Mouse (Mus musculus) intestine, embryonic 14.5 days (tissue): ENCODE measurements around the gene Slit3. TPM values are rescaled to one million over a fixed set of nuclear protein-coding genes. Genes with fewer than 3 reads are reported as not detected.
A peak's percentile ranks its signal among the peaks of the same experiment; 100 is the strongest.

Experiments used
- ATAC-seq: fragments of 200-750 bp; cut with Nextera tagmentation; replicated peaks from 2 replicates; pipeline ENCODE4 v1.8.0; 2017; ENCODE audit warnings: low read depth, moderate number of reproducible peaks, moderate TSS enrichment, moderate library complexity; ENCODE audit not compliant: low FRiP score, low TSS enrichment
- DNase-seq: peaks from one replicate; pipeline ENCODE4 v3.0.0-alpha.2; 2018; ENCODE audit warnings: low spot score
- H3K27ac ChIP-seq: fragments of 300-500 bp; sonication (generic); 2 replicates; pipeline ENCODE4 v1.5.1; 2014; ENCODE audit warnings: low read depth, mild to moderate bottlenecking, control low read depth
- H3K27me3 ChIP-seq: fragments of 300-500 bp; sonication (generic); replicated peaks from 2 replicates; pipeline ENCODE4 v1.6.1; 2014; ENCODE audit warnings: low read length, control low read depth; ENCODE audit not compliant: control insufficient read depth, insufficient read depth
- H3K36me3 ChIP-seq: fragments of 300-500 bp; sonication (generic); 2 replicates; pipeline ENCODE4 v1.6.1; 2014; ENCODE audit warnings: low read length, control low read depth; ENCODE audit not compliant: control insufficient read depth, insufficient read depth
- H3K4me1 ChIP-seq: fragments of 300-500 bp; sonication (generic); replicated peaks from 2 replicates; pipeline ENCODE4 v1.6.1; 2014; ENCODE audit warnings: low read length, control low read depth, mixed read lengths; ENCODE audit not compliant: control insufficient read depth, insufficient read depth
- H3K4me2 ChIP-seq: fragments of 300-500 bp; sonication (generic); 2 replicates; pipeline ENCODE4 v1.6.1; 2014; ENCODE audit warnings: low read length
- H3K4me3 ChIP-seq: fragments of 300-500 bp; sonication (generic); 2 replicates; pipeline ENCODE4 v1.5.1; 2014; ENCODE audit warnings: low read depth, low read length, control low read depth, mixed read lengths
- H3K9ac ChIP-seq: fragments of 300-500 bp; sonication (generic); 2 replicates; pipeline ENCODE4 v1.6.1; 2014; ENCODE audit warnings: mild to moderate bottlenecking, low read length
- H3K9me3 ChIP-seq: fragments of 300-500 bp; sonication (generic); 2 replicates; pipeline ENCODE4 v1.6.1; 2016; ENCODE audit warnings: low read length, control low read depth; ENCODE audit not compliant: control insufficient read depth
- WGBS: fragments of 180-500 bp; shearing (Covaris S2); extraction: QIAGEN DNeasy Blood & Tissue Kit; methylation state at CpG from one replicate; pipeline ENCODE4 v1.1.7; 2014; 5-methylcytosine and 5-hydroxymethylcytosine counted together
- polyA plus RNA-seq: library from polyadenylated mRNA; unstranded; fragments of >200 nt; fragmentation: Nextera tagmentation; extraction: Ambion mirVana; gene quantifications from 2 replicates; pipeline ENCODE4 v1.2.1, GENCODE M21; 2014

Slit3 gene
- polyA plus RNA-seq, 1 experiment from 2014 or later: 27.6 TPM

- H3K36me3 ChIP-seq: no peaks in the 10 kb centered on the region
These were observed 33.6 kb upstream of the Slit3 start for GRCm38 (mm10) chr11:35087454-35087853.

GRCm38 (mm10) chr11:35088136-35088535 lies 32.9 kb upstream of the Slit3 start:
- Histone ChIP-seq H3K4me2 (no peak overlapping the region), H3K36me3 (no peaks in the 10 kb centered on the region), H3K9me3 (no peaks in the 10 kb centered on the region), H3K4me3 (no peak overlapping the region), H3K27me3 (no peaks in the 10 kb centered on the region), H3K9ac (no peak overlapping the region), H3K4me1 (peaks cover 8% of the 10 kb centered on the region; the same call in 1 of the 2 replicates), H3K27ac (no peak overlapping the region)
- ATAC-seq (no peak), DNase-seq (no peak)
- 73% methylated on average over 1 of the region's 1 CpGs for WGBS

More at GRCm38 (mm10) chr11:35087454-35087853, 33.6 kb upstream of the Slit3 start:
- Histone ChIP-seq H3K4me1 (peaks cover 8% of the 10 kb centered on the region; the same call in 1 of the 2 replicates), H3K4me3 (no peak overlapping the region), H3K9ac (no peak overlapping the region), H3K27ac (no peak overlapping the region), H3K4me2 (no peak overlapping the region), H3K9me3 (no peaks in the 10 kb centered on the region), H3K27me3 (no peaks in the 10 kb centered on the region)
- ATAC-seq (no peak), DNase-seq (no peak)
- 87% methylated on average over 2 of the region's 2 CpGs for WGBS

- ATAC-seq: no peak
- Histone ChIP-seq H3K27ac (no peak overlapping the region), H3K4me1 (no peaks in the 10 kb centered on the region), H3K4me2 (no peak overlapping the region), H3K27me3 (no peaks in the 10 kb centered on the region), H3K9me3 (no peaks in the 10 kb centered on the region), H3K36me3 (no peaks in the 10 kb centered on the region), H3K4me3 (no peak overlapping the region), H3K9ac (no peak overlapping the region)
- 88% methylated on average over 13 of the region's 13 CpGs for WGBS
- DNase-seq: no peak
These were observed 30.2 kb upstream of the Slit3 start for GRCm38 (mm10) chr11:35090629-35091335.

GRCm38 (mm10) chr11:35096538-35096937 lies 24.5 kb upstream of the Slit3 start:
- Histone ChIP-seq H3K36me3 (no peaks in the 10 kb centered on the region), H3K4me2 (no peak overlapping the region), H3K27me3 (no peaks in the 10 kb centered on the region), H3K9me3 (no peaks in the 10 kb centered on the region), H3K4me1 (no peaks in the 10 kb centered on the region), H3K27ac (no peak overlapping the region), H3K4me3 (no peak overlapping the region), H3K9ac (no peak overlapping the region)
- WGBS: 68% methylated on average over 5 of the region's 5 CpGs
- DNase-seq (no peak), ATAC-seq (no peak)

DNA sequence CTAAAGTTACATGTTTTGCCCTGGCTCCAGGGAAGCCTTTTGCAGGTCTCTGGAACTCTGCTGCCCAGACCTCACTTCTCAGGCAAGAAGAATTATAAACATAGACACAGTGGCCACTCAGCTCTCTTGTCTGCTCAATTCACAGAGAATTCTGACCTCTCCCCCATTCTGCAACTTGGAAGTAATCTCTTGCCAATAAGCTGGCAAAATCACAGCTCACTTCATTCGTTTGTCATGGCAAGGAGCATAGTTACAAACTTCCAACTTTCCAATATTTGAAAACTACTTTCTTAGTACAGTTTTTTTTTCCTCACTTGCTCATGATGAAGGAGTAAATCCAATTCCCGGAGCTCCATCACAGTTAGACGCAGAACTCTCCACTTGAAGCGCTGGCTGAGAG lies 11.2 kb upstream of the Slit3 start:
- Histone ChIP-seq H3K36me3 (no peaks in the 10 kb centered on the region), H3K9me3 (no peaks in the 10 kb centered on the region), H3K27ac (no peak overlapping the region), H3K4me1 (no peaks in the 10 kb centered on the region), H3K27me3 (no peaks in the 10 kb centered on the region), H3K4me3 (no peak overlapping the region), H3K4me2 (no peak overlapping the region), H3K9ac (no peak overlapping the region)
- DNase-seq: no peak
- WGBS: 29% methylated on average over 4 of the region's 4 CpGs
- ATAC-seq: no peak

DNA sequence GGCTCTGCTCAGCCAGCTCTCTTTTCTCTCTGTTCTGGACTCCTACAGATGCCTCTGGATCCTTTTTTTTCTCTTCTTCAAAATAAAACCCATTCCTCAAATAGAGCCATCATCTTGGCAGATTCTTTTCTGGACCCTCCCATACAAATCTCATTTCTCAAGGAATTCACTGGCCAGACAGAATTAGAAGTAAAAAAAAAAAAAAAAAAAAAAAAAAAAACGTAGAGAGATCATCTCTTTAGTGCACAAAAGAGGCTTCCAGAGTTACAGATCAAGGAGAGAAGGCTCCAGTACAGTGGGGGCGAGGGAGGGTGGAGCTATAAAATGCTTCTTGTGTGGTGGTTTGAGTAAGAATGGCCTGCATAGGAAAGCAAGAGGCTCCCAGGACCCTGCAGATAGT lies 10.2 kb upstream of the Slit3 start:
- Histone ChIP-seq H3K4me1 (no peaks in the 10 kb centered on the region), H3K9ac (no peak overlapping the region), H3K27ac (no peak overlapping the region), H3K9me3 (no peaks in the 10 kb centered on the region), H3K4me2 (no peak overlapping the region), H3K36me3 (no peaks in the 10 kb centered on the region), H3K27me3 (no peaks in the 10 kb centered on the region), H3K4me3 (no peak overlapping the region)
- WGBS: 43% methylated on average over 2 of the region's 2 CpGs
- DNase-seq (no peak), ATAC-seq (no peak)

- peak; percentile 27 for DNase-seq
- no peaks in the 10 kb centered on the region for H3K36me3 ChIP-seq
- no peak overlapping the region for H3K4me3 ChIP-seq
- H3K9ac ChIP-seq: no peak overlapping the region
- 46% methylated on average over 1 of the region's 1 CpGs for WGBS
- H3K4me1 ChIP-seq: no peaks in the 10 kb centered on the region
- no peaks in the 10 kb centered on the region for H3K9me3 ChIP-seq
- no peak overlapping the region for H3K27ac ChIP-seq
- no peak for ATAC-seq
- no peak overlapping the region for H3K4me2 ChIP-seq
- no peaks in the 10 kb centered on the region for H3K27me3 ChIP-seq
These were observed 7.7 kb upstream of the Slit3 start for GRCm38 (mm10) chr11:35113290-35113689.

DNA sequence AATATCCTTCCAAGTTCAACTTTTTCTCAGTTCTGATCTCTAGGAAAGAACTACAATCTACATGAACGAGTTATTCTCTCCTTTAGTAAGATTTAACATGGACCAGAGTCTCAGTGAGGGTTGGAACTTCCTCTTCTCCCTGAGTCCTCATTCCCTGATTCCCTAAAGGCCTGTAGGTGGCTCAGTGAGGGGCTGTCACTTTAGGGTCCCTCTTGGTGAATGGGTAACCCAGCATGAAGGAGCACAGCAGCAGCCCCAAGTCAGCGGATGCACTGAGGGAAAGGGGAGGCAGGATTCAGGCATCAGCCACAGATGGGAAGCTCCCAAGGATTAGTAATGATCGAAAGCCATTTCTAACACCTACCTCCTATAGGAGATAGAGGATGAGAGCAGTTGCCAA lies 4.6 kb upstream of the Slit3 start:
- Histone ChIP-seq H3K4me3 (no peak overlapping the region), H3K9ac (no peak overlapping the region), H3K9me3 (no peaks in the 10 kb centered on the region), H3K36me3 (no peaks in the 10 kb centered on the region), H3K27ac (no peak overlapping the region), H3K4me1 (peaks cover 4% of the 10 kb centered on the region; the same call in 1 of the 2 replicates), H3K27me3 (0 out of 2 replicates have a peak, but pooled peaks cover 6% of the 10 kb centered on the region), H3K4me2 (no peak overlapping the region)
- WGBS: 82% methylated on average over 3 of the region's 3 CpGs
- DNase-seq (peak; percentile 12), ATAC-seq (no peak)

DNA sequence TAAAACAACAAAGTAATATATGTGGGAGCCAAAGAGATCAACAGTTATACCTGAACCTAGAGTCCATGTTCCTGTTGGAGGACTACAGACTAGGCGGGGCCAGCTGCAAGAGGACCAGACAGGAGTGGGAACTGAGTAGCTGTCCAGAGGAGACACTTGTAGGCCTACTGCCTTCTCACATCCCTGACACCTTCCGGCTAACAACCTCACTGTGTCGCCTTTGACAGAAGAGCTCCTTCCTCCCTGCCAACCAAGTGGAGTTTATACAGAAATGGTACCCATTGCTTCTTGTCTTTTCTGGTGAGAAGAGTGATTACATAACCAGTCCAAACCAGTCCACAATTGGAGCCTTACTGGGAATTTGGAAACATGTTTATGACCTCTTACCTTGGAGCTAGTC lies 3.2 kb upstream of the Slit3 start:
- H3K27ac ChIP-seq: no peak overlapping the region
- no peak overlapping the region for H3K9ac ChIP-seq
- no peak overlapping the region for H3K4me2 ChIP-seq
- peaks cover 4% of the 10 kb centered on the region; the same call in 1 of the 2 replicates for H3K4me1 ChIP-seq
- H3K4me3 ChIP-seq: no peak overlapping the region
- ATAC-seq: no peak
- no peaks in the 10 kb centered on the region for H3K36me3 ChIP-seq
- 90% methylated on average over 3 of the region's 3 CpGs for WGBS
- H3K27me3 ChIP-seq: 0 out of 2 replicates have a peak, but pooled peaks cover 14% of the 10 kb centered on the region
- DNase-seq: no peak
- no peaks in the 10 kb centered on the region for H3K9me3 ChIP-seq
